Mouse (Mus musculus) C2C12 (cell line): ENCODE measurements around the gene Srrt. TPM values are rescaled to one million over a fixed set of nuclear protein-coding genes. Genes with fewer than 3 reads are reported as not detected.
"Not testable (repeated sequence)": the region's sequence is repeated elsewhere in the genome, so short reads cannot be mapped to it uniquely, and the experiment has no call there.

Experiments
- H3K27me3 ChIP-seq: one replicate; pipeline ENCODE4 v1.6.1; 2011; ENCODE audit not compliant: control insufficient read depth, insufficient read depth, insufficient read length
- H3K36me3 ChIP-seq: one replicate; pipeline ENCODE4 v1.6.1; 2011; ENCODE audit not compliant: control insufficient read depth, insufficient read depth
- H3K4me3 ChIP-seq: one replicate; pipeline ENCODE4 v1.5.1; 2011; ENCODE audit warnings: mild to moderate bottlenecking, control low read depth; ENCODE audit not compliant: poor library complexity, insufficient read depth, severe bottlenecking
- H3K79me2 ChIP-seq: one replicate; pipeline ENCODE4 v1.6.1; 2011; ENCODE audit not compliant: control insufficient read depth, insufficient read depth
- H3K79me3 ChIP-seq: one replicate; pipeline ENCODE4 v1.6.1; 2011; ENCODE audit warnings: low read depth, control low read depth
- H3ac ChIP-seq: one replicate; pipeline ENCODE3; 2011; ENCODE audit warnings: low read depth; ENCODE audit not compliant: control insufficient read depth, insufficient read length
- CEBPB ChIP-seq: IDR thresholded peaks from one replicate; pipeline ENCODE4 v1.6.1; 2011; ENCODE audit warnings: low read depth, mild to moderate bottlenecking, control low read depth, moderate library complexity
- CTCF ChIP-seq: IDR thresholded peaks from one replicate; pipeline ENCODE4 v1.5.1; 2011; ENCODE audit not compliant: control insufficient read depth, insufficient read depth, insufficient read length
- FOSL1 ChIP-seq: IDR thresholded peaks from one replicate; pipeline ENCODE4 v1.8.0; 2011; ENCODE audit warnings: mild to moderate bottlenecking, low read length; ENCODE audit not compliant: poor library complexity, insufficient read depth, severe bottlenecking
- MAX ChIP-seq: IDR thresholded peaks from one replicate; pipeline ENCODE4 v1.6.1; 2011; ENCODE audit warnings: mild to moderate bottlenecking, control low read depth
- MYOD1 ChIP-seq: IDR thresholded peaks from one replicate; pipeline ENCODE4 v1.6.1; 2011; ENCODE audit warnings: low read depth; ENCODE audit not compliant: control insufficient read depth, insufficient read length
- MYOG ChIP-seq: IDR thresholded peaks from one replicate; pipeline ENCODE4 v1.6.1; 2011; ENCODE audit not compliant: control insufficient read depth, insufficient read length; ENCODE audit errors: extremely low read depth
- USF1 ChIP-seq: IDR thresholded peaks from one replicate; pipeline ENCODE4 v1.6.1; 2011; ENCODE audit warnings: low read depth, mild to moderate bottlenecking, control low read depth, moderate library complexity
- polyA plus RNA-seq: library from polyadenylated mRNA; unstranded; fragments of >200 nt; fragmentation: generic; extraction: Trizol; gene quantifications from one replicate; pipeline ENCODE4 v1.2.1, GENCODE M21; 2012; ENCODE audit warnings: missing spikeins

The Srrt gene
- polyA plus RNA-seq, 1 experiment = 130 TPM

DNA sequence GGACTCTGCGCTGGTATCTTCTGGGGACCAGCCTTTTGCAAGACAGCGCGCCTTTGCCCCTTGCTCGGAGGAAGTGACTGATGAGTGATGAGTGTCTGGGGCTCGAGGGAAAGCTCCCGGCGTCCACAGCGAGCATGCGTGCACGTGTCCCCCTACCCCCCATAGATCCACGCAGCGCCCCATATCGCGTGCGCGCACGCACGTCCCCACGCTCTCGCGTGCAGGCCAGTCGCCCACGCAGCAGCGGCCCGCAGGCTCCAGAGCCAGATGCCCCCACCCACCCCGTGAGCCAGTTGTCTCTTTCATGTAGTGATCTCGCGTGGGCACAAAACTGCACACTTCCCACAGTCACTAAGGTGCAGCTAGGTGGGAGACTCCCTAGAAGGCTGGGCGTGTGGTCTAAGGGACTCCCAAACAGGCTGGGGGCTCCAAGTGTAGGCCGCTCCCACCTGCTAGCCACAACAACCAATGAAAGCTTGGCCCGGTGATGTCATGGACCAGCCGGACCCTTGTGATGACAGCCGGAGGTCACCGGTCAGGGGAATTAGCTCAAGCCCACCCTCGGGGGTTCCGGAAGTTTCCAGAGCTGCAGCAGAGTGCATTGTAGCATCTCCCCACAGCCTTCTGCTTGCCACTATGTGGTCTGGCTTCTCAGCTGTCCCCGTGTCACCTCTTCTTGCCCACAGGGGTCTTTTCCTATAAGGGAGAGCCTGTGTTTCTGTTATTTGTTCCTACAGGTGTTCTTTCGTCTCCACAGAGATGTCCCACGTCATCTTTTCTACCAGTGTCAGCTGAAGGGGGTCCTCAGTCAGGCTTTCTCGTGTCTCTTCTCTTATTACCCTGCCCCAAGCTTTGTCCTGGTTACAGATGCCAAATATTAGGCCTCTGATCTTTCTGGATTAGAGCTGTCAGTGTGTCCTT lies 20.2 kb downstream of the Srrt start, which contains the start of gene Ache:
Gene Ache, plus strand, starts transcription at position 488 of the 921 bp plus-strand sequence.
- H3ac ChIP-seq = peak within 1 kb of the TSS; percentile 11
- no peak within 1 kb of the TSS for H3K4me3 ChIP-seq
- H3K79me2 ChIP-seq = no peaks in the 10 kb centered on the region
- H3K36me3 ChIP-seq = no peaks in the 10 kb centered on the region
- TF ChIP-seq FOSL1 (no peak), CTCF (no peak), MAX (no peak), MYOD1 (no peak), USF1 (no peak), MYOG (no peak), CEBPB (no peak)
- no peaks in the 10 kb centered on the region for H3K79me3 ChIP-seq
- peaks cover 29% of the 10 kb centered on the region for H3K27me3 ChIP-seq

DNA sequence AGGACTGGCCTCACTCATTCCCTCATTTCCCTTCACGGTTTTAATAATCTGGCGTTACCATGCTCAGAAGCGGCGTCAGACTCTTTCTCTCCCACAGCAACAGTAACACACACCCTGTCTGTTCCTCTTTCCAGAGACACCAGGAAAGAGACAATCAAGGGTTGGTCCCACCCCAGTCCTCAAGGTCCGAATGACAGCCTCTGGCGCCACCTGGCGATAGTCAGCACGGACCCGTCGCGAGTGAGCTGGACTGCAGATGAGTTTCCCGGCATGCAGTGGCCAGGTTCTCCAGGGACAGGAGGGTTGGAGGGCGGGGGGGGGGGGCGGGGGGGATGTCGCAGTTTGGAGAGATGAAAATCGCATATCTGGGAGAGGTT lies 20.8 kb downstream of the Srrt start:
- H3K27me3 ChIP-seq = peaks cover 29% of the 10 kb centered on the region
- no peak overlapping the region for H3K4me3 ChIP-seq

GRCm38 (mm10) chr5:137285986-137286385 lies 21.5 kb downstream of the Srrt start:
- no peak overlapping the region for H3K4me3 ChIP-seq
- H3K79me2 ChIP-seq = no peaks in the 10 kb centered on the region
- H3K79me3 ChIP-seq = no peaks in the 10 kb centered on the region
- no peaks in the 10 kb centered on the region for H3K36me3 ChIP-seq
- H3ac ChIP-seq = no peak overlapping the region
- H3K27me3 ChIP-seq = peaks cover 29% of the 10 kb centered on the region
- TF ChIP-seq CEBPB (no peak), CTCF (no peak), FOSL1 (no peak), USF1 (no peak), MAX (no peak), MYOD1 (no peak), MYOG (no peak)

More for the DNA sequence above, 20.8 kb downstream of the Srrt start:
- no peaks in the 10 kb centered on the region for H3K36me3 ChIP-seq
- H3K79me2 ChIP-seq = no peaks in the 10 kb centered on the region
- no peak for TF ChIP-seq CEBPB
- peak; percentile 93 for TF ChIP-seq CTCF
- H3K79me3 ChIP-seq = no peaks in the 10 kb centered on the region
- H3ac ChIP-seq = no peak overlapping the region

- Histone ChIP-seq H3K36me3 (no peaks in the 10 kb centered on the region), H3K79me3 (no peaks in the 10 kb centered on the region), H3K79me2 (no peaks in the 10 kb centered on the region), H3ac (no peak overlapping the region), H3K4me3 (no peak overlapping the region), H3K27me3 (peaks cover 29% of the 10 kb centered on the region)
- no peak for TF ChIP-seq MYOD1
Measured at GRCm38 (mm10) chr5:137285045-137285444, 22.4 kb downstream of the Srrt start.

DNA sequence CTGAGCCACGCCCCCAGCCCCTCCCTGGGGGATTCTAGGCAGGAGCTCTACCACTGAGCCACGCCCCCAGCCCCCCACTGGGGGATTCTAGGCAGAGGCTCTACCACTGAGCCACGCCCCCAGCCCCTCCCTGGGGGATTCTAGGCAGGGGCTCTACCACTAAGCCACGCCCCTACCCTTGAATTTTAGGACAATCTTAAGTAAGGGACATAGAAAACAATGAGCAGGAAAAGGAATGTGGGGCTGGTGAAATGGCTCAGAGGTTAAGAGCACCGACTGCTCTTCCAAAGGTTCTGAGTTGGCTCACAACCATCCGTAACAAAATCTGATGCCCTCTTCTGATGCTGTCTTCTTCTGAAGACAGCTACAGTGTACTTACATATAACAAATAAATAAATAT lies 23.1 kb downstream of the Srrt start:
- H3K79me3 ChIP-seq, H3K79me2 ChIP-seq, H3K36me3 ChIP-seq, H3ac ChIP-seq, H3K4me3 ChIP-seq: not testable (repeated sequence)
- peaks cover 26% of the 10 kb centered on the region for H3K27me3 ChIP-seq

DNA sequence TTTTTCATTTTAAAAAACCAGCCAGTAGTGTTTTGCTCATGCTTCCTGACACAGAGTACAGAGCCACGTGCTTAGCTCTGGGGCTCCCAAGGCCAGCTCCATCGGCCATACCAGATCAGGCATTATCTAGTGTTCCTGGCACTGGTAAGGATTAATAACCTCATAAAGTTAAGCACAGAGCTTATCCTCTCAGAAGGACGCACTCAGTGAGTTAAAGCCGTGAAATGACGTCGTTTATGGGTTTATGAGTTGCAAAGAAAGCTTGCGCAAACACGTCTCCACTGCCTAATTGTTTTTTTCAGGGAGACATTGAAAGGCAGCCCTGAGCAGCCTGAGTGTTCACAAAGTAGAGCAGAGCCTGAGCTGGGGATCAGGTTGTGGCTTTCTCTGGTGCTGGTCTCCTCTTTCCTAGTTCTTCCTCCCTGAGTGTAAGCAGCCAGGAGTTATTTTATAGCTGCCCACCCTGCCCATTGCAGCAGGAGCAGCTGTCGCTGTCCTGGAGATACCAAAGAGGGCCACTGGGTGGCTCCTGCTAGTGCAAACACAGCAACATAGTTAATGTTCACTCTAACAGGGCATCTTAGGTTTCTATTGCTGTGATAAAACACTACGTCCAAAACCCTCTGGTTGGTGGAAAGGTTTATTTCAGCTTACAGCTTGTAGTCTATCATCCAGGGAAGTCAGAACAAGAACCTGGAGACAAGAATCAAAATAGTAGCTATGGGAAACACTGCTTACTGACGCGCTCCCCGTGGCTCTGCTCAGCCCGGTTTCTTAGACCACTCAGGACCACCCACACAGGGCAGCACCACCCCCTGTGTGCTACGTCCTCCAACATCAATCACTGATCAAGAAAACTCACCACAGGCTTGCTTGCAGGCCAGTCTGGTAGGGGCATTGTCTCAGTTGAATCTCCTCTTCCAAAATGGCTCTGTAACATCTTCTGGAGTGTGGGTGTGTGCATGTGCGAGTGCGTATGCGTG lies 29.8 kb downstream of the Srrt start:
- Histone ChIP-seq H3ac (no peak overlapping the region), H3K79me2 (no peaks in the 10 kb centered on the region), H3K4me3 (no peak overlapping the region), H3K79me3 (no peaks in the 10 kb centered on the region), H3K36me3 (no peaks in the 10 kb centered on the region), H3K27me3 (peaks cover 7% of the 10 kb centered on the region)
- TF ChIP-seq CEBPB (no peak), FOSL1 (no peak), USF1 (no peak), MYOG (no peak), MAX (no peak), CTCF (peak; percentile 19), MYOD1 (no peak)
